Mouse (Mus musculus): ENCODE measurements around the gene Fam83f.

Gene Fam83f

GRCm38 (mm10) chr15:80679515-80680215, 8.0 kb downstream of the Fam83f start:
- H3K27me3 ChIP-seq (ENCODE audit: insufficient read depth, low read length), result peaks cover 19% of the 10 kb centered on the region
- no peaks in the 10 kb centered on the region for H3K36me3 ChIP-seq (ENCODE audit: insufficient read depth, low read length)
- no peak overlapping the region for H3K4me3 ChIP-seq (replicated peaks; ENCODE audit: low read length)
- no peak for TF ChIP-seq CTCF (conservative IDR thresholded peaks at IDR 0.05; ENCODE audit: low read length)
- TF ChIP-seq POU5F1 (IDR thresholded peaks at IDR 0.05; ENCODE audit: borderline replicate concordance, low read length), result no peak
- no peak for TF ChIP-seq NANOG (IDR thresholded peaks at IDR 0.05; ENCODE audit: borderline replicate concordance, low read length)
- no peaks in the 10 kb centered on the region for H3K9me3 ChIP-seq (ENCODE audit: low read length)
- 0 out of 2 replicates have a peak, but pooled peaks cover 5% of the 10 kb centered on the region for H3K4me1 ChIP-seq (replicated peaks; ENCODE audit: low read depth, low read length)

DNA sequence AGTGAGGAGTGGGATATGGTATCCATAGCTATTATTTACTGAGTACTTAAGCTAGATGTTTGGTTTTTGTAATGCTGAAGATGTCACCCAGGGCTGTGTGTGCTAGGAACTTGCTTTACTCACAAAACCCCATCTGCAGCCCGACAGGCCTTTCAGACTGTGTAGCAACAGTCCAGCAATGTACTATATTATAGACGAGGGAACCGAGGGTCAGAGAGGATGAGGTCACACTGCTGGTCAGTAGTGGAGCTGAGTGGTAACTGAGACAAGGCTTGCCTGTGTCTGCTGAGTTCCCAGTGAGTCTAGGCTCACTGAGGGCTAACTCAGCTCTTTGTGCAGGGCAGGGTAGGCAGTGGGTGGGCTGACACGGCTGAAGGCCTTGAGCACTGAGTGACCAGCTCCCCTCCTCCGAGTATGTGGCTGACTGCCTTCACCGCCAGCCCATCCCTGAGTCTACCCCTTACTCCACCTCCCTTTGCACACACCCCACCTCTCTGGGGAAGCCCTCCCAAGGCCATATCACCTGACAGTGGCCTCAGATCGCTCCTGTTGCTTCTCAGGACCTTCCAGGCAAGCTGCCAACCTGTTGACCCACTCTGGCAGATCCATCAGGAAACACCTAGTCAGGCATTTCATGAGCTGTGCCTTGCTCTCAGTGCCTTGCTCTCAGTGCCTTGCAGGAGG, 8.8 kb downstream of the Fam83f start:
- Histone ChIP-seq H3K36me3 (ENCODE audit: insufficient read depth, low read length) (no peaks in the 10 kb centered on the region), H3K27me3 (ENCODE audit: insufficient read depth, low read length) (peaks cover 13% of the 10 kb centered on the region), H3K4me1 (replicated peaks; ENCODE audit: low read depth, low read length) (no peaks in the 10 kb centered on the region), H3K9me3 (ENCODE audit: low read length) (no peaks in the 10 kb centered on the region), H3K4me3 (replicated peaks; ENCODE audit: low read length) (no peak overlapping the region)
- TF ChIP-seq CTCF (conservative IDR thresholded peaks at IDR 0.05; ENCODE audit: low read length), result no peak

- Histone ChIP-seq H3K4me1 (replicated peaks; ENCODE audit: low read depth, low read length) (no peaks in the 10 kb centered on the region), H3K36me3 (ENCODE audit: insufficient read depth, low read length) (no peaks in the 10 kb centered on the region)
- TF ChIP-seq NANOG (IDR thresholded peaks at IDR 0.05; ENCODE audit: borderline replicate concordance, low read length), result no peak
- TF ChIP-seq POU5F1 (IDR thresholded peaks at IDR 0.05; ENCODE audit: borderline replicate concordance, low read length), result no peak
- TF ChIP-seq CTCF (conservative IDR thresholded peaks at IDR 0.05; ENCODE audit: low read length), result no peak
These were observed 9.8 kb downstream of the Fam83f start for GRCm38 (mm10) chr15:80681466-80681881.

DNA sequence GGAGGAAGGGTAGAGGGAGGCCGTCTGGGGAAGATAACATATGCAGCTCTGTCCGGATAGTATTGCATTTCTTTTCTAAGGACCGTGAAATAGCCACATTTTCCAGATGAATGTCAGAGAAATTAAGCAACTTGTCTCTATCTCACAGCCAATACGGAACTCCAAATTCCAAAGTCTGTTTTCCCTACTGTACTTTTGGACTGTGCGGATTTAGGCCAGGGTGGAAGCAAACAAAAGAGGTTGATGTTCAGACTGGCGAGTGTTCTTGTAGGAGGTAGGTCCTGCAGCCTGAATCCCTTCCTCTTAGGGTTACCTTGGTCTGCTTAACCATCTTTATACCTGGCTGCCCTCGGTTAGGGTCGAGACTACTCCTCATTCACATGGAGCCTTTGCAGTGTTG, 10.7 kb downstream of the Fam83f start:
- Histone ChIP-seq H3K9me3 (ENCODE audit: low read length) (no peaks in the 10 kb centered on the region), H3K27me3 (ENCODE audit: insufficient read depth, low read length) (peaks cover 8% of the 10 kb centered on the region), H3K36me3 (ENCODE audit: insufficient read depth, low read length) (no peaks in the 10 kb centered on the region), H3K4me1 (replicated peaks; ENCODE audit: low read depth, low read length) (no peaks in the 10 kb centered on the region), H3K4me3 (replicated peaks; ENCODE audit: low read length) (no peak overlapping the region)
- TF ChIP-seq NANOG (IDR thresholded peaks at IDR 0.05; ENCODE audit: borderline replicate concordance, low read length) (no peak), POU5F1 (IDR thresholded peaks at IDR 0.05; ENCODE audit: borderline replicate concordance, low read length) (no peak), CTCF (conservative IDR thresholded peaks at IDR 0.05; ENCODE audit: low read length) (no peak)

More at GRCm38 (mm10) chr15:80681466-80681881, 9.8 kb downstream of the Fam83f start:
- H3K9me3 ChIP-seq (ENCODE audit: low read length), result no peaks in the 10 kb centered on the region
- no peak overlapping the region for H3K4me3 ChIP-seq (replicated peaks; ENCODE audit: low read length)
- H3K27me3 ChIP-seq (ENCODE audit: insufficient read depth, low read length), result peaks cover 8% of the 10 kb centered on the region

DNA sequence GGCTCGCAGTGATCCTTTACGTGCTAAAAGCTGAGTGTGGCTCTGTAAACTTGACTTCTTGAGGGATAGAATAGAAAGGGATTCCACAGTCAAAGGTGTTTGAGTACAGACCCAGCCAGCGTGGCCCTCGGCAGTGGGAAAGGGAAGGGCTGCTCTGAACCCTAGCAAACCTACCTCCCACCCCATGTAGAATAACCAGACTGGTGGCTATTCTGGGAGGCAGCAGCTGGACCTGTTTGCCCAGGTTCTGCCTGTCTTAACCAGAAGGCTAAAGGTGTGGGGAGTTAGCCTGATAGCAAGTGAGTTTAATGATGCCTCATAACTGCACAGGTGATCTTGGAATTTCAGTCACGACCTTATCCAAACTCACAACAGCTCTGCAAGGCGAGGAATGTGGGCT, 11.5 kb downstream of the Fam83f start:
- H3K36me3 ChIP-seq (ENCODE audit: insufficient read depth, low read length), result no peaks in the 10 kb centered on the region
- TF ChIP-seq NANOG (IDR thresholded peaks at IDR 0.05; ENCODE audit: borderline replicate concordance, low read length) (no peak), POU5F1 (IDR thresholded peaks at IDR 0.05; ENCODE audit: borderline replicate concordance, low read length) (no peak), CTCF (conservative IDR thresholded peaks at IDR 0.05; ENCODE audit: low read length) (no peak)
- H3K4me1 ChIP-seq (replicated peaks; ENCODE audit: low read depth, low read length), result no peaks in the 10 kb centered on the region
- H3K9me3 ChIP-seq (ENCODE audit: low read length), result no peaks in the 10 kb centered on the region
- no peak overlapping the region for H3K4me3 ChIP-seq (replicated peaks; ENCODE audit: low read length)
- H3K27me3 ChIP-seq (ENCODE audit: insufficient read depth, low read length), result peaks cover 3% of the 10 kb centered on the region; the same call in 1 of the 2 replicates

DNA sequence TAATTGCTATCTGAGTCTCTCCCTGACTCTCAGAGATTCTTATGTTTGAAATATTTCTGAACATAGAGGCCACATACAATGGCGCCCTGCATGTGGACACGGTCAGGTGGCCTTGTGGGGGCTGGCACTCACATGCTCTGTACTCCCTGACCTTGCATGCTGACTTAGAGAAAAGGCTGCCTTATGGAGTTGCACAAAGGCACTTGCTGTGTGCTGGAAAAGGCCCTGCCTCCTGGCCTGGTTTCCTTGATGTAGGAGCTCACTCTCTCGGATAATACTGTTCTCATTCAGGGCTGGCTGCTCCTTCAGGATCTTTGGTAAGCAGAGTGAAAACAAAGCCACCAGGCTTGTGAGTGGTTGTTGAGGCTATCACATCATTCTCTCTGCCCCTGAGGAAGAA, 12.3 kb downstream of the Fam83f start:
- no peak overlapping the region for H3K4me3 ChIP-seq (replicated peaks; ENCODE audit: low read length)
- no peaks in the 10 kb centered on the region for H3K4me1 ChIP-seq (replicated peaks; ENCODE audit: low read depth, low read length)
- no peaks in the 10 kb centered on the region for H3K9me3 ChIP-seq (ENCODE audit: low read length)
- no peaks in the 10 kb centered on the region for H3K36me3 ChIP-seq (ENCODE audit: insufficient read depth, low read length)
- peaks cover 3% of the 10 kb centered on the region; the same call in 1 of the 2 replicates for H3K27me3 ChIP-seq (ENCODE audit: insufficient read depth, low read length)
- TF ChIP-seq NANOG (IDR thresholded peaks at IDR 0.05; ENCODE audit: borderline replicate concordance, low read length) (no peak), POU5F1 (IDR thresholded peaks at IDR 0.05; ENCODE audit: borderline replicate concordance, low read length) (no peak), CTCF (conservative IDR thresholded peaks at IDR 0.05; ENCODE audit: low read length) (no peak)

DNA sequence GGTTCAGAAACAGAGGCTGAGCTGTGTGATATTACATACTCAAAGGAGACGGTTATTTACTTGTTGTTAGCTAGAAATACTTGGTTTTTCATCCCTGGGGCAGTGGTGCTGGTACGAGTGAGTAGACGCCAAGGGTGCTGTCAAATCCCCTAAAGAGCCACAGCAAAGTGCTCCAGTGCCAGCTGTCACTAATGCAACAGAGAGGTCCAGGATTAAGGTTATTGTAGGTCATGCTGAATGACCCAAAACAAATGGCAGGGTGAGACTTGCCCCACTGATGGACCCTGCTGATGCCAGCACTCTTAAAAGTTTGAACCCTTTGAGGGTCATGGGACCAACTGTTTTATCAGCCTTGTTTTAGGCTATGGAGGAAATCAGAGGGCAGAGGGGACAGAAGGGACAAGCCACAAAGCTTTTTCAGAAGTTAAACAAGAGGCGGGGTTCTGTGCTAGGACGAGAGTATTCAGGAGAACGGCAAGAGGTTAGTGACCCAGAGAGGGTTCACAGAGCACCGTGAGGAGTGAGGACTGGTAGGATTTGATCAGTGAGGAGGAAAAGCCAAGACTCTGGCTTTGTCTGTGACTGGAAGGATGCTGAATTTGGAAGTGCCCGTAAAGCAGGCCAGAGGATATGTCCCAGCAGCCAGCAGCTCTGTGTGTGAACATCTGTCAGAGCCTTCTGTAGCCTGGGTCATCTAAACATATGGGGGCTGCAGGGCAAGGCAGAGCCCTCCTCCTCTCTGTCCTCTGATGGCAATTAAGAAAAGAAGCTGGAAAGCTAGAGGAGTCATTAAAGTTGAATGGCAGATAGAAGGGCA, 13.3 kb downstream of the Fam83f start:
- Histone ChIP-seq H3K27me3 (ENCODE audit: insufficient read depth, low read length) (peaks cover 3% of the 10 kb centered on the region; the same call in 1 of the 2 replicates), H3K36me3 (ENCODE audit: insufficient read depth, low read length) (no peaks in the 10 kb centered on the region), H3K9me3 (ENCODE audit: low read length) (no peaks in the 10 kb centered on the region), H3K4me1 (replicated peaks; ENCODE audit: low read depth, low read length) (no peaks in the 10 kb centered on the region), H3K4me3 (replicated peaks; ENCODE audit: low read length) (no peak overlapping the region)
- TF ChIP-seq CTCF (conservative IDR thresholded peaks at IDR 0.05; ENCODE audit: low read length) (no peak), POU5F1 (IDR thresholded peaks at IDR 0.05; ENCODE audit: borderline replicate concordance, low read length) (no peak), NANOG (IDR thresholded peaks at IDR 0.05; ENCODE audit: borderline replicate concordance, low read length) (no peak)

- TF ChIP-seq CTCF (conservative IDR thresholded peaks at IDR 0.05; ENCODE audit: low read length), result no peak
- Histone ChIP-seq H3K4me3 (replicated peaks; ENCODE audit: low read length) (no peak overlapping the region), H3K36me3 (ENCODE audit: insufficient read depth, low read length) (no peaks in the 10 kb centered on the region), H3K27me3 (ENCODE audit: insufficient read depth, low read length) (peaks cover 5% of the 10 kb centered on the region; the same call in 1 of the 2 replicates), H3K9me3 (ENCODE audit: low read length) (no peaks in the 10 kb centered on the region), H3K4me1 (replicated peaks; ENCODE audit: low read depth, low read length) (no peaks in the 10 kb centered on the region)
These were observed 13.9 kb downstream of the Fam83f start for GRCm38 (mm10) chr15:80685603-80685895.
